Mouse (Mus musculus) megakaryocyte progenitor cell, adult 5-6 weeks (primary cell): ENCODE results near the gene Cds1. TPM values are rescaled to one million over a fixed set of nuclear protein-coding genes. Genes with fewer than 3 reads are reported as not detected.
A peak's percentile ranks its signal among the peaks of the same experiment; 100 is the strongest.

Experiments used
- ATAC-seq: replicated peaks from 2 replicates; pipeline ENCODE4 v1.8.0; 2016; ENCODE audit warnings: mild to moderate bottlenecking, moderate TSS enrichment, inconsistent platforms; ENCODE audit not compliant: poor library complexity
- total RNA-seq, 2 experiments: library from RNA; stranded (forward) in 1 of 2; stranded (reverse) in 1 of 2; fragments of 157-497, 149-512 nt in 1 of 2; fragments of 200-1000 nt in 1 of 2; gene quantifications; 2 replicates each; pipeline versions ENCODE4 v1.2.3 to v1.2.4; 2015 to 2017

The Cds1 gene
- total RNA-seq, 2 experiments from 2014 or later: 7.4 to 7.9 TPM

DNA sequence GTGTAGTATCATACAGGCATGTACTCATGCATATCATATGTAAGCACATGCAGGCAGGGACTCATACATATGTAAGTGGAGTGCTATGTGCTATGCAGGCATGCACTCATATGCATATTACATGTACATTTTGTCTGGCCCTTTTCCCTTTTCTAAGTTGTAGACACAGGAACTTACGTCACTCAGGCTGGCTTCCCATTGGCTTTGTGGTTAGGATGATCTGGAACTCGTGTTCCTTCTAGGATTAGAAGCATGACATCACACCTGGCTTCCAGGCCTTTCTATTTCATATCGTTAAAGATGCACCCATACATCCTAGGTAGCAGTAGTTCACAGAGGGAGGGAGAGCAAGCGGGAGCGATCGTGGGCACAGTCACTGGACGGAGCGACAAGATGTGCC, 10.3 kb downstream of the Cds1 start:
- peak; percentile 70 for ATAC-seq

DNA sequence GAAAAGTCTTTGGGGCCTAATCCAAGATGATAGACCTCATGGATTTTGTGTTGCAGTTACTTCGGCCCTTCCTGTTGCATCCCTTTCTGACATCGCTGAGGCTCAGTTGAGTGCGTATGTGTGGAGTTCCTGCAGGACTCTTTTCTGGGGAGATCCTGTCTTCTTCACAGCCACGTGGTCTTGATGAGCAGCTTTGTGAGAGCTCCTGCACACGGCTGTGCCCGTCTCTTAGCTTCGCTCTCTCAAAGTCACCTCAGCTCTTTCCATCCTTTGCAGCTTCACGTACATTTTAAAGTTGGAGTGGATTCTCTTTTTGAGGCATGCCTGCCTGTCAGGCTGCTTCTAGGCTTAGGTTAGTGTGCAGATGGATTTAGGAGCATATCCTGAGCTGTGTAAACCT, 11.6 kb downstream of the Cds1 start:
- ATAC-seq: no peak

DNA sequence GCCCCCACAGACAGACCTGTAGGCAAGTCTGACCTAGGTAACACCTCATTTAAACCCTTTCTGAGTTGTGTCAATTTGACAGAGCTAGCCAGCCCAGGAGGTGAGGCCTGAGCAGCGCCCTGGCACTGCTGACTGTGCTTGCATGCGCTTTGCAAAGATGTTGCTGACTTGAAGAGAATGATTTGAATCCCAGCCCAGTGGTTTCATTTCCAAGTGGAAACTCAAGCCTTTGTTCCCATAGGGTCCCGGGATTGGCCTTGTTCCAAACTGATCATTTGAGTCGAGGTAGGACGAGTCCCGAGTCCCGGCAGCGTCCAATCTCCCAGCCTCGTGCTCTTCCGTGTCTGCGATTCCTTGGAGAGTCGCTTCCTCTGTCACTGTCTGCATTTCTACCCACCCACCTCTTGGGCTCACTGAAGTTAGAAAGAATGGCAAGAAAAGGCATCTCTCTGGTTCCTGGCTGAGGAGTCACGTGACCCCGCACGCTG, 14.5 kb downstream of the Cds1 start:
- no peak for ATAC-seq

DNA sequence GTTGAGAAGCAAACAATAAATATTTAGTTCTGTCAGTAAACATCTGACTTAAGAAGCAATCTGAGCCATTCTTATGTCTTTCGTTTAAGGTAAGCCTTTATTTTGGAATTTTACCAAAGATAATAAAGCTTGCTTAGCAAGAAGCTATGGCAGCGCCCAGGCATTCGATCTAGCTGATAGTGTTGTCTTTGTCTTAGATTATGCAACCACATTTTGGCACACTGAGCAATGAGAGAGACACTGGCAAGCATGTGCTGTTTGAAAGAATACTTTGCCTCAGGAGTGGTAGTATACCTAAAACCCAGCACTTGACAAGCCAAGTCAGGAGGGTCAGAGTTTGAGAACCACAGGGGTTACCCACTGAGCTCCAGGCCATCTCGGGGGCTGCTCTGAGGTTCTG, 16.0 kb downstream of the Cds1 start:
- ATAC-seq: no peak

DNA sequence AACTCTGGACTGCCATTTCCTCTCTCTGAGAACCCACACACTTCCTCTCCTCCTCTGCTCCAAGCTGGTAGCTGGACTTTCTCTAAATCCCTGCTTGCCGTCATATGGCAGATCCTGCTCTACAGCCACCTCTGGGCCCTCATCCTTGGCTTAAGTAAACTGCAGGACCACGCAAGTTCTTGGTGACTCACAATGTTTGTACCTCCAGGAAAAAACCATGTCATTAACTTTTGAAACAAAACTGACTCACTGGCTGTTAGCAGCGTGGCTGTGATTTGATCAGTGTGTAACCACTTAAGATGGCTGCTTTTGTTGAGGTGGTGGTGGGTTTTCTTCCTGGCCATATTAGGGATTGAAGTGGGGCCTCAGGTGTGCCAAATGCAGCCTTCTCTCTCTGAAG, 19.4 kb downstream of the Cds1 start:
- ATAC-seq: no peak

DNA sequence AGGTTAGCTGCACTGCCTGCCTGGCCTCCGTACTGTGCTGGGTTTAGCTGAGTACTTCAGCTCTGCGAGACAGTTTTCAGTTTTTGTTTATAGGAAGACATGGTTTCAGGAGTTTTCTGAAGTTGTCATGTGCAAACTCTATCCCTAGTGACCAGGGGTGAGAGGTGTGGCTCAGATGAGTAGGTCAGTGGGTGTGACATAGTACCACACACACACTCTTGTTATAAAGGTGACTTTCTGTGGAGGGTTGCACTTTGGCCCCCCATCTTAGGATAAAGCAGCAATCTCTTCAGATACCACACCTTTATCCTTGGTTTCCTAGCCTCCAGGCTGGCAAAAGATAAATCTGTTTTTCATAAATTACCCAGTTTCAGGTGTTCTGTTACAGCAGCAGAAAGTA, 19.9 kb downstream of the Cds1 start:
- no peak for ATAC-seq

DNA sequence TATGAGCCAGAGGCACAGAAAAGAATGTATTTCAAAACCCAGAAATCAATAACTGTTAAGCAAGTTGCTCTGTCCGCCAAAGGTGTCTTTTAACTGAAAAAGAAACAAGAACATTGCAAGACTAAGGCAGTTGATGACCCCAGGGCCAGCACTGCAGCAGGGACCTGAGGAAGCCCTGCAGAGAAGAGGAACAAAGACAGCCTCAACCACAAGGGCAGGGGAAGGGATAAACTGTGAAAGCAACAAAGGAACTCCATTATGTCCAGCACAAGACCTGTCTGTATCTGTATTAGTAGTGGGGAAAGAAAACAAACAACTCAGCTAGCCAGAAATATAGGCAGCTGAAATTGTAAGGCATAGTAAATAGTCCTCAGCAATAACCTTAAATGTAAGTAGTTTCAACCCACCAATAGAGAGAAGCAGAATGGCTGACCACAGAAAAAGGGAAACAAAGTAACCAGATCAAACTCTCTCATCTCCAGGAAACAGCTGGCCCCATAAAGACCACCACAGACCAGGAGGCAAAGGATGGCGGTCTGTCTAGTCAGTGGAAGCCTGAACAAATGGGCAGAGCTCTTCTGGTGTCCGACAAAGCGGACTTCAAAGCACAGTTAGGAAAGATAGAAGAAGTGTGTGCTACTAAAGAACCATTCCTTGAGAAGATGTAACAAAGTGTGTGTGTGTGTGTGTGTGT, 21.1 kb downstream of the Cds1 start:
- peak; percentile 88 for ATAC-seq

DNA sequence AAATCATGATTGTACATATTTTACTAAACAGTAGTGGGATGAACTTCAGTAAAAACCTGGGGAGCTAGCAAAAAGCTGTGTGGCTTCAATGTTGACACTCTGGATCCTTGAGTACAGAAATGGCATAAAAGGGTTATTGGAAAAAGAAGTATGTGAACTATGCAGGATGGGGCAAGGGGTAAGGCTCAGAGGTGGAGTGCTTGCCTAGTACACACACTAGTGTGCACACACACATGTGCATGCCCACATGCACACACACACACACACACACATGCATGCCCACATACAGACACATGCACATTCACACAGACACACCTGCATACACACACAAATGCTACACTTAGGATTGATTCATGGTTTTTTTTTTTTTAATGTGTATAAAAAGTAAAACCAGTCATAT, 24.8 kb downstream of the Cds1 start:
- no peak for ATAC-seq

DNA sequence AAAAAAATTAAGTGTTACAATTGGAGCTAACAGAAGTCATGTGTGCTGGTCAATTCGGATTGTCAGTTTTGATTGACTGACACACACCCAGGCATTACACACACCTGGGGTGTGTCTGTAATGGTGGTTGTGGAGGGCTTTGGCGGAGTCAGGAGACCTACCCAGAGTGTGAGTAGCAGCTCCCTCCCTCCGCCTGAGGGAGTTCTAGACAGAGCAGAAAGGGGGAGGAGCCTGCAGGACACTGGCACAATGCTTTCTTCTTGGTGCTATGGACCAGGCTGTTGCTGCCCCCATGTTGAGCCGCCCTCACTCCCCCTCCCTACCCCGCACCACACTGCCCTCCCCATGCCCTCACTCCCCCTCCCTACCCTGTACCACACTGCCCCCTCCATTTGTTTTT, 25.6 kb downstream of the Cds1 start:
- ATAC-seq: no peak

DNA sequence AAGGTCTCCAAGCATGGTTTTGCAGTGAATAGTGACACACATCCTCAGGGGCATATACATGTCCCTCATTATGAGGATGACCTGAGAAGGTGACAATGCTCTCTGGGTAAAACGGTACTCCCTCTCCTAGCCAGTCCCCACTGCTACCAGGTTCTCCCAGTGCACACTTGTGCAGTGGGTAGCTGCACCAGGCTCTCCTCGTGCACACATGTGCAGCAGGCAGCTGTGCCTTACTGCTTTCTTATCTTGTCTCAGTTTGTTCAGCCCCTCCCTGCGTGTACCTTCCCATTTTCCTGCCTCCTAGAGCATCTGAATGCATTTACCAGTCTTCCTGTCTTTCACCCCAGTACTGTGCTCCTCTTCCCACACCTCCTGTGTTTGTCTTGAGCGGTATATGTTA, 27.7 kb downstream of the Cds1 start:
- no peak for ATAC-seq

DNA sequence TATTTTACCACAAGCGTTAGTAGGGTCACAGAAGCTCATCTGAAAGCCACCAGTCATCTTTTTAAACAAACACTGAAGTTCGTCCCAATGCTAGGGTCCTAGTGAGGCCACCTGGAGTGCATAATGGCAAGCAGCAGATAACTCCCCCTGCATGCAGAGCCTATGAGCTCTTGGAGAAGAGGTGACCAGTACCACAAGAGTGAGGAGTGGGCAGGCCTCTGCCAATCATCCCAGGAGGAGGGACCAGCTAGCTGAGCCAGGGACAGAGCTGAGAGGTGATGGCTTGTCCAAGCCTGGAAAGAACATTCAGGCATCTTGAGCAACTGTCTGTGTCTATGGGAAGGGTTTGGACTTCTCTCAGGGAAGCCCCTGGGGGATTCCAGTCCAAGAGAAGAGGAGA, 37.0 kb downstream of the Cds1 start:
- no peak for ATAC-seq

DNA sequence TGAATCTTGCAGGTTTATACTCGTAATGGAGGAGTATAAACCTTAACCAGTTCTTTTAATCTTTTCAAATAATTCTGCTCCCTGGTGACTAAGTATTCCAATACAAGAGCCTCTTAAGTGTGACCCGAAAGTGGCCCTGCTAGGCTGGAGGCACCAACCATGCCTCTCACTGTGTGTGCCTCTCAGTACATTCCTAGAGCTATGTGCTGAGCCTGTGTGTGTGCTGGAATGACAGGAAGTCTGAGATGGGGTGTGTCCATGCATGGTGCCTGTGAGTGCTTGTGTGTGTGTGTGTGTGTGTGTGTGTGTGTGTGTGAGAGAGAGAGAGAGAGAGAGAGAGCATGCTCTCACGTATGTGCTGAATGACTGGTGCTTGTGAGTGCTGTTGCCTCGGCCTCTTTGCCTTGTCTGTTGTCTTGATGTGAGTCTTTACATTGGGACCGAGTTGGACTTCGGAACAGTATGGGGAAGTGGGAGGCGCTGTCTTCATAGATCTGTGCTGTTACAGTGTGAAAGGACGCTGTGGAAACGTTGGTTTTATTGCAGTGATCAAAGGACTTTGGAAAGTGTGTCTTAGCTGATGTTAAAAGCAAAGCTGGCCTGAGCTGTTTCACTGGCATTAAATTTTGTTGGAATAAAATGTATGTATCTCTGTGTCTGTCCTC, 37.6 kb downstream of the Cds1 start:
- ATAC-seq: no peak

DNA sequence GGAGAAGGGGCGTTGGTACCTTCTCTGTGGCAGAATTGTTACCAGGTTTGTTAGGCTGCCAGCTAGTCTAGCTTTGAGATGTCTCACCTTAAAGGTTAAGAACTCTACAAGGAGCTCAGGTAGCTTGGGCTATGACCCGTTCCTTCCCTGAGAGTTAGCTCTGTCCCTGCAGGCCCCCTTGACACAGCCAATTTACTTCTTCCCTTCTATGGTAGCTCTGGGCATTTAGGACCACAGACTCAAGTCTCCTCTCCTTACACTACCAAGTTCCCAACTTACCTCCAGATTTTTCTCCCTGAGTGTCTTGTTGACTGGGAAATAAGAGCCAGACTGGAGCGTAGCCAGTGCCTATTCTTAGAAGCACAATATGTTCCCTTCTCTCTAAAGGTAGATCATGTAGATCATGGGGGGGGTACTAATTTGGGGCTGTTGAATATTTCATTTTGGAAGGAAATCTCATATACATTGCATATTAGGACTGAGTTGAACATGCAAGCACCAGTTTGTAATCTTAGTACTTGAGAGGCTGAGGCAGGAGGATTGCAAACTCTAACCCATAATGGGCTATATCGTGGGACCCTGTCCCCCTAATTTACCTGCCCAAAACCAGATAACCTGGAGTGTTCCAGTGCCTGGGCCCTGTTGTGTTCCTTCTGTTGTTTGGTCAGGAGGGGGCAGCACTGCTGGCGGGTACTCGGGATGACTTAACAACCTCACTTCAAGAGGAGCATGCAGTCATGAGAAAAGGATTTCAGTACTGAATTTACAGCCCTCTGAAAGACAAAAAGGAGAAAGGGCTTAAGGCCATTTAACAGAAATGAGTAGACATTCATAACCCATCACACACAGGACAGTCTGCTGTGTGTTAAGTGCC, 46.6 kb downstream of the Cds1 start:
- peak; percentile 79 for ATAC-seq

DNA sequence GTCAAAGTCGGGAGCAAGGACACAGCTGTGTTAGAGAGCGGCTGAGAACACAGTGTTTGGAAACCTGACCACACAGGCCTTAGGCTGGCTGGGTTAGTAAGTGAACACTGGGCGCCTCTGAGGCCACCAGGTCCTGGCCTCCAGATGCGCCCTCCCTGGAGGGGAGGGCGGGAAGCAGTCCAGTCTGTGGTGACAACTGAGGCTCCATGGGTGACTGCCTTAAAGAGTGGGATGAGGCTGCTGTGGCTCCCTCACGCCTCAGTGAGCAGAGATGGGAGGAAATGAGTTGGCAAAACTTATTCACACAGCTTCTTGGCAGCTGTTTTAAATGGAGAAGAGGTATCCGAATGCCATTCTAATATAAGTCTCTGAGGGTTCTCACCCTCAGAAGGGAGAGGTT, 51.9 kb downstream of the Cds1 start:
- ATAC-seq: peak; percentile 73

DNA sequence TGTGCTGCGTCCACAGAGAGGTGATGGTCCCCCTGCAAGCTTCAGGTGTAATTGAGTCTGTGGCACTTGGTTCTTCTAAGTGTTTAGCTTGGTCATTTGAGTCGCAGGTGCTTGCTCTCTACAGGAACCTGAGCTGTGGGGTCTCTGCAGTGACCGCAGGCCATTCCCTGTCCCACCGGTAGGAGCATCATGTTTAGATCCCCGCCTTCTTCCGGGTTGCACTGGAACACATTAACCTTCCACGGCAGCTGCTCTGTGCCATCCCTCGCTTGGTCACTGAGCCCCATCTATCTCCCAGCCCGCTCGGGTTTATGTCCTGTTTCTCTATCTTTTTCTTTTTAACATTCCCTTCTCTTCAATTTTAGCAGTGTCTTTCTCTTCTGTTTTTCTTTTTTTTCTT, 54.3 kb downstream of the Cds1 start:
- no peak for ATAC-seq

DNA sequence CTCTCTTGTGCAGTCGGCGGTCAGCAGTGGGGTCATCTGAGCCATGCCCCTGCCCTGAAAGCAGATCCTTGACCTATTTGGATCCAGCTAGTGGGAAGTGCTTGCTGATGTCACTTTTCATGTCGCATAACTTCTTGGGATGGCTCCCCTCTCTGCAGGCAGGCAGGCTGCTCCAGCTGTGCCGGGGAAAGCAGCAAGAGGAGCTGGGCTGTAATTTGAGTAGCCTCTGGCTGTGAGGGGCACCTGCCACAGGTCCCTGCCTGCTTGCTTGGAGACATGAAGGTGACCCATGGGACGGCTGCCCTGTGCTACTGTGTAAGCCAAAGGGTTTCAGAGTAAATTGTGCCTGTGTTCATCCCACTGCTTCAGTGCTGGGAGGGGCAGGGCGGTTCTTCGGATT, 54.9 kb downstream of the Cds1 start:
- ATAC-seq: no peak

DNA sequence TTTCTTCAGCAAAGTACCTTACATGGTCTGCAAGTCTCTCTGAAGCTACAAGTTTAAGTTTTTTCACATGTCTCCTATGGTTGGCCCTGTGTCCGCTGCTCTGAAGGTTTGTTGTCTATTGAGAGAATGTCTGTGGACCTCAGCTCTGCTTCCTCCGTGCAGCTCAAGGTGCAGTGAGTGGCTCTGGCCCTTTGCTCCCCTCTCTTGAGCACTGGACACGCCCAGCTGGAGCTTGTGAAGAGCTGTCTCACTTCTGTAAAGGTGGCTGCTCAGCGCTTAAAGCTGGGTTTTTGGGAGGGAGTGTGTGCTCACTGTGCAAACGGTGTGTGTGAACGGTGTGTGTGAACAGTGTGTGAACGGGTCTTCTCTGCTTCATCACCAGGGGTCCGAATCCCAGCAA, 56.1 kb downstream of the Cds1 start:
- ATAC-seq: no peak

DNA sequence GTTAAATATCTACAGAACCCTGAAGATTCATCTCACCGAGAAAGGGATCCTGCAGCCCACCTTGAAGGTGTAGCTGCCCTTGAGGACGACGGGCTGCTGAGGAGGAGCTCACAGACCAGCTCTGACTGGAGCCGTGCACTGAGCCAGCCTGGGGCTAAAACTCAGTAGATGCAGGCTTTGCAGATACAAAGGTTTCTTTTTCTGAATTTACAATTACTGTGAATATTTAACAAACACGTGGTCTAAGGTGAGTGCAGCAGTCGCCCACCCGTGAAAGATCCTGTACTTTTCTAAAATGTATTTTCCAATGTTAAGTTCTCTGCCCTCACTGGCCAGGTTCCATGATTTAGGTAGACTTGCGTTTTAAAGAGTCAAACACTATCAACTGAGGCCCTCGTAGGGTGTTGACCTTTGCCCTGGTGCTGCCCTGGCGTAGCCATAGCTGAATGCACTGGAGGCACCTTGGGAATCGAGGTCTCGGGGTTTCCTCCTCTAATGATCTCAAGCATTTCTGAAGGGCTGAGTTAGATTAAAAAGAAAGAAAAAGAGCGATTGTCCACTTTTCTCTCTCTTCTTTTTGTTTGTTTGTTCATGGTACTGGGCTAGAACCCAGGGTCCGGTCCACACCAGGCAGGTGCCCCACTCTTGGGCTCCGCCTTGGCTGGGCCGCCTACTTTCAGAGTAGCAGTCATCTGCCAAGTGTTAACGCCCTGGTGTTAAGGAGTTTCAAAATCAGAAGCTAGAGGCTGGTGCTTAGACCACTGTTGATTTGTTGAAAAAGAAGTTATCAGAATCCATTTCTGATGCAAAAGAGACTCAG, 56.8 kb downstream of the Cds1 start:
- ATAC-seq: no peak

DNA sequence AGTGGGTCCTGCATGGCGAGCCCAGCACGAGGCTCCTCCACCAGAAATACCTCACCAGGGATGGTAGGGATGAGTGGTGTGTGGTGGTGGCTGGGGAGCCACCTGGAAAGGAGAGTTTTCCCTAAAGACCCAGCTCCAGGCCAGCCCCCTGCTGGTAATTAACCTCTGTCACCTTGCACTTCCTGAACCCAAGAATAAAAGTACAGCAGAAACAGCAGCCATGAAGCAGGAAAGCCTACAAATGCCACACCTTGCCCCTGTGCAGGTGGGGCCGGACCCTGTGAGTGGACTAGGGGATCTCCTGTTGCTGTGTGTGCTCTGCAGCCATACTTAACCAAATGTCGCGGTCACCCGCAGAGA, 57.4 kb downstream of the Cds1 start:
- ATAC-seq: no peak

DNA sequence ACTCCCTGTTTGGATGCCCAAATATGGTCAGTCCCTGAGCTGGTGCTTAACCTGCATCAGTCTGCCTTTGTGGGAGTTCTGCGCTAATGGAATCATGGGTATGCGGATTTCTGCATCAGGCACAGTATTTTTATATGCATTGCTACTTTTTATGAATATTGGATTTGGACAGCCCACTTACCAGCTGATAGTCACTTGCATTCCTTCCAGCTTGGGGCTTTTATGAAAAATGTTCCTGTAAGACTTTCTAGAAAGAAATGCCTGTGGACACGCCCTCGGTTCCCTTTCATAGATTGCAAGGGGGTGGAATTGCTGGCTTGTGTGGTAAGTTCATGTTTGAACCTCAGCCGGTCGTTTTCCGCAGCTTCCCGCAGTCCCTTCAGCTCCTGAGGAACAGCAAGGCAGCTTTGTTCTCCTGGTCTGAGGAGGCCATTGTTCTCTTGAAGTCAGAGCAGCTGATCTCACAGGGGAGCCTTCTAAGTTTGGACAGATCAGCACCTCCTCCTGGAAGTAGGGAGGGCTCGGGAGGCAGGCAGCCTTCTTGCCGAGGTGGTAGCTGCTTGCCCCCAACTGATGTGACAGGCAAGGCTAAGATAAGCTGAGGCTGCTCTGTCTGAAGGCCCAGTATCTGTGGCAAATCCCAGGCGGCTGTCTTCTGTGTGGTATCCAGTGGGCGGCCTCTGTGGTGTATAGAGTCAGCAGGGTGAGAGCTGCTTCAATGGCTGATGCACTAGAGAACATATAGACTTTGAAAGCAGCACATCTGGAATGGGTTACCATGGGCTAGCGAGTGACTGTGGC, 60.4 kb downstream of the Cds1 start:
- peak; percentile 28 for ATAC-seq
